Mouse (Mus musculus) small intestine, adult 2 months (tissue): Measurements from ENCODE around the gene Tab1.

Experiments used
- CTCF ChIP-seq: fragments of 200-500 bp; IDR thresholded peaks from 2 replicates; pipeline ENCODE4 v1.5.1; 2012; ENCODE audit warnings: low read depth, mild to moderate bottlenecking, control low read depth, inconsistent platforms, low read length, moderate library complexity, mixed read lengths; ENCODE audit not compliant: insufficient replicate concordance, insufficient read length; ENCODE audit errors: extremely low read depth
- POLR2A ChIP-seq: fragments of 200-500 bp; IDR thresholded peaks from 2 replicates; pipeline ENCODE4 v1.6.1; 2012; ENCODE audit warnings: low read depth, mild to moderate bottlenecking, control low read depth, inconsistent platforms, low read length, moderate library complexity

DNA sequence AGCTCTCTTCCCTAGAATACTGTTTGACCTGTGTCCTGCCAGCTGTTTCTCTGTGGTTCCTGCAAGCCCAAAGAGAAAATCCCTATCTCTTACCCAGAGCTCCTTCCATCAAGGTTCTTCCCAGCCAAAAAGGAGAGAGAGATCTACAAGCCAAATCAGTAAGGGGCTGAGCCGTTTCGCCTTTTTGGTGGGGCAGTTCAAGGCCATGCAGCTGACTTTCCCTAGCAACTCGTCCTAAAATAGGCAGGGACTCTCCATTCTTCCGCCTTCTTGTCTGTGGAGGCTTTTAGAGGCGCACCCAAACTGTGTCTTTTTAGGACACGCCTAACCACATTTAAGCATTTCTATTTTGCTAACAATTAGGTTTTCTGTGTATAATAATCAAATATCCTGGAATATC, 10.8 kb downstream of the Tab1 start:
- TF ChIP-seq CTCF (no peak), POLR2A (no peak)
